Mouse (Mus musculus) heart, adult 18-20 months (tissue): Measurements from ENCODE around the gene Itga6. TPM values are rescaled to one million over a fixed set of nuclear protein-coding genes. Genes with fewer than 3 reads are reported as not detected.
"Not testable (repeated sequence)": the region's sequence is repeated elsewhere in the genome, so short reads cannot be mapped to it uniquely, and the experiment has no call there.

Experiments
- DNase-seq, 2 experiments: peaks; one replicate each; pipeline ENCODE4 v3.0.0; 2021 to 2022; ENCODE audit warnings: mixed read lengths in 1 of 2
- total RNA-seq, 2 experiments: library from RNA; stranded (reverse); gene quantifications; 2 replicates each; pipeline ENCODE4 v1.2.3; 2021

Gene Itga6
- total RNA-seq, 2 experiments from 2014 or later: 51.5 to 62.3 TPM

GRCm38 (mm10) chr2:71892741-71893349, 147.4 kb downstream of the Itga6 start:
- peak in 1 of 2 experiments; percentile 37 for DNase-seq

- DNase-seq: no peak
Measured at GRCm38 (mm10) chr2:71895596-71896286, 150.3 kb downstream of the Itga6 start.

GRCm38 (mm10) chr2:71897420-71897819, 152.0 kb downstream of the Itga6 start:
- no peak for DNase-seq

GRCm38 (mm10) chr2:71898335-71898856, 153.0 kb downstream of the Itga6 start:
- peak; percentile 22 to 65 for DNase-seq

GRCm38 (mm10) chr2:71899886-71900285, 154.5 kb downstream of the Itga6 start:
- DNase-seq: peak; percentile 47 to 55

- DNase-seq: no peak
Measured at GRCm38 (mm10) chr2:71905154-71905553, 159.7 kb downstream of the Itga6 start.

- DNase-seq: not testable (repeated sequence)
Measured at GRCm38 (mm10) chr2:71906356-71906755, 160.9 kb downstream of the Itga6 start.

Other genes with a start within 250 kb of the Itga6 start
- under 1 TPM; 0.15 to 0.46 TPM for gene Dlx1, start 217.5 kb upstream of the Itga6 start, total RNA-seq
- gene Dlx2, start 198.9 kb upstream of the Itga6 start, total RNA-seq: not detected
- gene Pdk1, start 127.6 kb downstream of the Itga6 start, total RNA-seq: 100 to 1,000 TPM; 177 to 179 TPM
- 10 to 100 TPM; 26.4 to 29.1 TPM for gene Rapgef4, start 235.6 kb downstream of the Itga6 start, total RNA-seq